Mouse (Mus musculus) midbrain, embryonic 10.5 days (tissue): ENCODE measurements at regions not wholly inside any gene's neighbourhood (a gene's known extent, or its start where the extent isn't known, plus 50 kb on each side); places are given as distances from the start of the nearest gene placed in this dataset.

Experiments
- DNase-seq: peaks from one replicate; pipeline ENCODE4 v3.0.0-alpha.2; 2017; ENCODE audit warnings: low spot score
- H3K27ac ChIP-seq: fragments of 300-500 bp; sonication (generic); replicated peaks from 2 replicates; pipeline ENCODE4 v1.5.1; 2016; ENCODE audit warnings: mild to moderate bottlenecking
- H3K27me3 ChIP-seq: fragments of 300-500 bp; sonication (generic); 2 replicates; pipeline ENCODE4 v1.6.1; 2016; ENCODE audit warnings: low read depth, mild to moderate bottlenecking; ENCODE audit not compliant: poor library complexity, severe bottlenecking
- H3K36me3 ChIP-seq: fragments of 300-500 bp; sonication (generic); 2 replicates; pipeline ENCODE4 v1.6.1; 2016; ENCODE audit warnings: mild to moderate bottlenecking, moderate library complexity
- H3K4me1 ChIP-seq: fragments of 300-500 bp; sonication (generic); 2 replicates; pipeline ENCODE4 v1.6.1; 2016
- H3K4me3 ChIP-seq: fragments of 300-500 bp; sonication (generic); 2 replicates; pipeline ENCODE4 v1.5.1; 2016; ENCODE audit warnings: mild to moderate bottlenecking, moderate library complexity
- H3K9me3 ChIP-seq: fragments of 300-500 bp; sonication (generic); replicated peaks from 2 replicates; pipeline ENCODE4 v1.6.1; 2016; ENCODE audit warnings: mild to moderate bottlenecking
- WGBS: fragments of 180-500 bp; shearing (Covaris S2); methylation state at CpG from one replicate; pipeline ENCODE4 v1.1.7; 2016; 5-methylcytosine and 5-hydroxymethylcytosine counted together

- Histone ChIP-seq H3K4me1 (no peaks in the 10 kb centered on the region), H3K4me3 (no peak overlapping the region), H3K36me3 (no peaks in the 10 kb centered on the region), H3K9me3 (no peaks in the 10 kb centered on the region), H3K27me3 (no peaks in the 10 kb centered on the region), H3K27ac (no peak overlapping the region)
- WGBS = 78% methylated on average over 2 of the region's 2 CpGs
- DNase-seq = no peak
Observed at GRCm38 (mm10) chr15:17084030-17084429, 355.5 kb downstream of the Cdh9 start.

- H3K4me3 ChIP-seq = no peak overlapping the region
- DNase-seq = no peak
- no peaks in the 10 kb centered on the region for H3K36me3 ChIP-seq
- no peaks in the 10 kb centered on the region for H3K4me1 ChIP-seq
- H3K27ac ChIP-seq = no peak overlapping the region
- WGBS = 93% methylated on average over 5 of the region's 5 CpGs
- no peaks in the 10 kb centered on the region for H3K9me3 ChIP-seq
- no peaks in the 10 kb centered on the region for H3K27me3 ChIP-seq
Observed at GRCm38 (mm10) chr15:17088644-17089228, 360.2 kb downstream of the Cdh9 start.

GRCm38 (mm10) chr15:17098927-17099326 is 370.4 kb downstream of the Cdh9 start:
- Histone ChIP-seq H3K4me1 (no peaks in the 10 kb centered on the region), H3K36me3 (no peaks in the 10 kb centered on the region), H3K9me3 (peaks cover 6% of the 10 kb centered on the region; the same call in 1 of the 2 replicates), H3K4me3 (no peak overlapping the region), H3K27me3 (no peaks in the 10 kb centered on the region), H3K27ac (no peak overlapping the region)
- DNase-seq = peak; percentile 37
- 6% methylated on average over 4 of the region's 4 CpGs for WGBS

- Histone ChIP-seq H3K4me1 (no peaks in the 10 kb centered on the region), H3K27me3 (no peaks in the 10 kb centered on the region), H3K36me3 (no peaks in the 10 kb centered on the region), H3K27ac (no peak overlapping the region), H3K4me3 (no peak overlapping the region), H3K9me3 (no peaks in the 10 kb centered on the region)
- no peak for DNase-seq
- WGBS = 83% methylated on average over 3 of the region's 3 CpGs
Observed at GRCm38 (mm10) chr15:17101182-17101581, 372.6 kb downstream of the Cdh9 start.

- DNase-seq = no peak
- no peak overlapping the region for H3K27ac ChIP-seq
- no peaks in the 10 kb centered on the region for H3K9me3 ChIP-seq
- H3K27me3 ChIP-seq = no peaks in the 10 kb centered on the region
- no peak overlapping the region for H3K4me3 ChIP-seq
- no peaks in the 10 kb centered on the region for H3K36me3 ChIP-seq
- 61% methylated on average over 1 of the region's 1 CpGs for whole genome bisulfite sequencing
- H3K4me1 ChIP-seq = no peaks in the 10 kb centered on the region
Observed at GRCm38 (mm10) chr15:17135721-17136120, 407.2 kb downstream of the Cdh9 start.

GRCm38 (mm10) chr15:17180164-17180563 is 451.6 kb downstream of the Cdh9 start:
- no peaks in the 10 kb centered on the region for H3K36me3 ChIP-seq
- no peaks in the 10 kb centered on the region for H3K4me1 ChIP-seq
- no peaks in the 10 kb centered on the region for H3K27me3 ChIP-seq
- 58% methylated on average over 2 of the region's 2 CpGs for WGBS
- DNase-seq = no peak
- no peaks in the 10 kb centered on the region for H3K9me3 ChIP-seq
- H3K4me3 ChIP-seq = no peak overlapping the region
- no peak overlapping the region for H3K27ac ChIP-seq

- Histone ChIP-seq H3K4me3 (no peak overlapping the region), H3K9me3 (no peaks in the 10 kb centered on the region), H3K4me1 (no peaks in the 10 kb centered on the region), H3K36me3 (no peaks in the 10 kb centered on the region), H3K27me3 (no peaks in the 10 kb centered on the region), H3K27ac (no peak overlapping the region)
- DNase-seq = no peak
- WGBS = 89% methylated on average over 2 of the region's 2 CpGs
Observed at GRCm38 (mm10) chr15:17181358-17182022, 452.9 kb downstream of the Cdh9 start.

- no peaks in the 10 kb centered on the region for H3K36me3 ChIP-seq
- H3K9me3 ChIP-seq = no peaks in the 10 kb centered on the region
- peak; percentile 28 for DNase-seq
- no peak overlapping the region for H3K27ac ChIP-seq
- H3K4me1 ChIP-seq = no peaks in the 10 kb centered on the region
- H3K4me3 ChIP-seq = no peak overlapping the region
- 59% methylated on average over 5 of the region's 5 CpGs for WGBS
- no peaks in the 10 kb centered on the region for H3K27me3 ChIP-seq
Observed at GRCm38 (mm10) chr15:17195439-17195838, 466.9 kb downstream of the Cdh9 start.

GRCm38 (mm10) chr15:17204739-17205138 is 476.2 kb downstream of the Cdh9 start:
- Histone ChIP-seq H3K4me1 (no peaks in the 10 kb centered on the region), H3K36me3 (no peaks in the 10 kb centered on the region), H3K27ac (no peak overlapping the region), H3K4me3 (no peak overlapping the region), H3K9me3 (no peaks in the 10 kb centered on the region), H3K27me3 (no peaks in the 10 kb centered on the region)
- no peak for DNase-seq
- WGBS = 91% methylated on average over 2 of the region's 2 CpGs

- H3K4me1 ChIP-seq = no peaks in the 10 kb centered on the region
- WGBS = 88% methylated on average over 3 of the region's 3 CpGs
Observed at GRCm38 (mm10) chr15:17245096-17245495, 516.5 kb downstream of the Cdh9 start.

GRCm38 (mm10) chr15:17289221-17289620 is 560.7 kb downstream of the Cdh9 start:
- Histone ChIP-seq H3K27ac (no peak overlapping the region), H3K4me3 (no peak overlapping the region), H3K27me3 (no peaks in the 10 kb centered on the region), H3K9me3 (no peaks in the 10 kb centered on the region), H3K36me3 (no peaks in the 10 kb centered on the region), H3K4me1 (no peaks in the 10 kb centered on the region)
- DNase-seq = no peak
- 91% methylated on average over 5 of the region's 5 CpGs for WGBS

More at GRCm38 (mm10) chr15:17245096-17245495, 516.5 kb downstream of the Cdh9 start:
- Histone ChIP-seq H3K27ac (no peak overlapping the region), H3K4me3 (no peak overlapping the region), H3K36me3 (no peaks in the 10 kb centered on the region), H3K9me3 (no peaks in the 10 kb centered on the region), H3K27me3 (no peaks in the 10 kb centered on the region)
- no peak for DNase-seq
